Mouse (Mus musculus): ENCODE results near the gene Atf6. TPM values are rescaled to one million over a fixed set of nuclear protein-coding genes. Genes with fewer than 3 reads are reported as not detected.
A peak's percentile ranks its signal among the peaks of the same experiment; 100 is the strongest.

The Atf6 gene
- polyA plus RNA-seq, 2 experiments from 2014 or later, result 5.8 to 8.8 TPM

GRCm38 (mm10) chr1:170771437-170772003 lies 96.1 kb downstream of the Atf6 start:
- ATAC-seq, result no peak

DNA sequence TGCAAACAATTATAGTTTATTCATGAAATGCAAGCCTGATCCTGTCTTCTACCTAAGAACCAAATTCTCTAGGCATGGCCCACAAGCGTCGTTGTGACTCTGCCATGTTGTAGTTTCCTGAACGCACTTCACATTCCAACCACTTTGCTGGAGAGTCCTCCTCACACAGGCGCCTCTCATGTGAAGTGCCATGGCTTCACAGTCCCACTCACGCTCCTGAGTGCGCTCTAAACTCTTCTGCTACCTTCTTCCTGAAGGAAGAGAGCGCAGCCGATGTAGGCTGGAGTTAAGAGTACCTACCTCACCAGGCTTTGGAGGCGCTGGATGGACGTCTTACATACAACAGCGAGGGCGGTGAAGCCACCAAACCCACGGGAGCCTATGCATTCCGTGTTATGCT lies 96.9 kb downstream of the Atf6 start:
- ATAC-seq, result no peak

- peak; percentile 37 for ATAC-seq
Measured at GRCm38 (mm10) chr1:170766997-170767396, 100.6 kb downstream of the Atf6 start.

- no peak for ATAC-seq
Measured at GRCm38 (mm10) chr1:170764798-170765197, 102.8 kb downstream of the Atf6 start.

- ATAC-seq, result no peak
Measured at GRCm38 (mm10) chr1:170761634-170762033, 105.9 kb downstream of the Atf6 start.

- ATAC-seq, result no peak
Measured at GRCm38 (mm10) chr1:170753597-170753996, 114.0 kb downstream of the Atf6 start.

GRCm38 (mm10) chr1:170751797-170752196 lies 115.8 kb downstream of the Atf6 start:
- ATAC-seq, result no peak

- no peak for ATAC-seq
Measured at GRCm38 (mm10) chr1:170746523-170746922, 121.0 kb downstream of the Atf6 start.

- no peak for ATAC-seq
Measured at GRCm38 (mm10) chr1:170741497-170742246, 125.9 kb downstream of the Atf6 start.

DNA sequence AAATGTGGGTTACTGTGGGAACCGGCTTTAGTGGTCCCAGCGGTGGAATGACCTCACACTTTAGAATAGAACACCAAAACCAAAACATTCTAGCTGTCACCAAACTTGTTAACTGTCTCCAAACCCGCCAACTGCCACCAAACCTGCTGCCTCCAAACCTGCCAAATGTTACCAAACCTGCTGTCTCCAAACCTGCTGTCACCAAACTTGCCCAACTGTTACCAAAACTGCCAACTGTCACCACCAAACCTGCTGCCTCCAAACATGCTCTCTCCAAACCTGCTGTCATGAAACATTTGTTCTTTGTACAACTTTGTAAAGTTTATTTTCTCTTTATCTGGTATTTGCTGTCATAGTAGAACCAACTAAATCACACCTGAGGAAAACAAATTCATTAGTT lies 132.7 kb downstream of the Atf6 start:
- ATAC-seq, result no peak

- ATAC-seq, result no peak
Measured at GRCm38 (mm10) chr1:170732596-170732890, 135.0 kb downstream of the Atf6 start.

GRCm38 (mm10) chr1:170731865-170732595 lies 135.5 kb downstream of the Atf6 start:
- no peak for ATAC-seq

DNA sequence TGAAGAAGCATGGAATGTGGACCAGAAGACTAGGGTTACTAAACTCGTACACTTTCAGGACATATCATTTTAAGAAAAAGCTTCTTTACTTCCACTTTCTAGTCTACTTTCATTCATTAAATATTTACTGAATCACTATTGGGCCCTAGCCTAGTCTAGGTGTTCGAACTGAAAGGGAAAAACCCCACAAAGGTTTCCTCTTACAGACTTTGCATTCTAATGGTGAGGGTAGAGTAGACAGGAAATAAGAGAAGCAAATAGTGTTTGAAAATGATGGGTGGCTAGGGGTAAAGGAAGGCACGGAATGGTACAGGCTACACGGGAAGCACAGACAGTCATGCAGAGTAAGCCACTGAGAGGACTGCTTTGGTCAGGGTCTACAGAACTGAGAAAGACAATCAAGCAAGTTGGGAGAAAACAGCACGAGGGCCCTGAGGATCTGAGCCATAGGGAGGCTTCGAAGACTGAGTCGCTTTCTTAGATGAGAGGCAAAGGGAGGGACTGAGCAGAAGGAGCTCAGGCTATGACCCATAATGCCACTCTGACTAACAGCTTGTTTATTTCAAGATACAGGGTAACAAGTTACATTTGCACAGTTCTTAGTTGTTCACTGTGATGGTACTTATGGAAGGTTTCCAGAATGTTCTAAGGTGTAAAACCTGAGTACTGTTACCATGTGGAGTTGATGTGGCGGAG lies 138.2 kb downstream of the Atf6 start:
- ATAC-seq, result peak; percentile 99

- ATAC-seq, result no peak
Measured at GRCm38 (mm10) chr1:170728524-170728923, 139.0 kb downstream of the Atf6 start.

GRCm38 (mm10) chr1:170721560-170721959 lies 146.0 kb downstream of the Atf6 start:
- no peak for ATAC-seq

GRCm38 (mm10) chr1:170718133-170718810 lies 149.3 kb downstream of the Atf6 start:
- no peak for ATAC-seq

DNA sequence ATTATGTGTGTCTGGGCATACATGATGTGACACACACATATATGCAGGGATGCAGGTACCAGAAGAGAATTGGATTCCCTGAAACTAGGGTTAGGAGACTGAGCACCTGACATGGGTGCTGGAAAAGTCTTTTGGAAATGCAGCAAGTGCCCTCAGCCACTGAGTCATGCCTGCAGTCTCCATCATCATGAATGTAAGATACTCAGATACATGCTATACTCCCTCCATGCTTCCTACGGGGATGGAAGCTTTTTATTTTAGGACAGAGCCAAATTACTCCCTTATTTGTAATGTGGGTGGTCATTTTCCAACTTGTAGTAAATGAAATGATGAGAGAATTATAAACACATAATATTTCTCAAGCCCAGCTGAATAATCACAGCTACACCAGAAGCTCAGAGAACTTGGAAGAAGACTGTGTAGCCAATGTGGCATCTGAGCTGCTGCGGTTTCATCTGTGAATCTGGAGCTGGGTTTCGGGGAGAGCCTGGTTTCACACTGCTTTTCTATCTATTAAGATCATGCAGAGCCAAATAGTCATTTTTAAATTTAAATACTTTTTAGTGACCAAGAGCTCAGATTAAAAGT lies 150.2 kb downstream of the Atf6 start:
- no peak for ATAC-seq

- ATAC-seq, result no peak
Measured at GRCm38 (mm10) chr1:170711731-170712130, 155.8 kb downstream of the Atf6 start.

DNA sequence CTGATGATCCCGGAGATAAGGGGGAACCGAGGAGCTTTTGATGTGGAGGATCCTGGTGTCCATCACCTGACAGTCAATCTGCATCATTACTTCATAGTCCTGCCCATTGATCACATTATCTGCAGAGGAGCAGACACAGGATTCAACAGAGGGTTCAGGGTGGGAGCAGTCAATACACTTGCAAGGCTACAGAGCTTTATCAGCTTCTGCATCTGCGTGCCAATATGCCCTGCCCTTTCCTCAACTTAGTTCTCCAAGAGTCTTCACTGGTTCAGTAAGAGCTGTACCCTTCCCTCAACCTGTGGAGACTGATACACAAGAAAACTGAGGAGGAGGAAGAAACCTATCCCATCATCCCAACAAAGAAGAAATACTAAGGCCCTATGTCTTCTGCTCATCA lies 157.6 kb downstream of the Atf6 start:
- ATAC-seq, result no peak

DNA sequence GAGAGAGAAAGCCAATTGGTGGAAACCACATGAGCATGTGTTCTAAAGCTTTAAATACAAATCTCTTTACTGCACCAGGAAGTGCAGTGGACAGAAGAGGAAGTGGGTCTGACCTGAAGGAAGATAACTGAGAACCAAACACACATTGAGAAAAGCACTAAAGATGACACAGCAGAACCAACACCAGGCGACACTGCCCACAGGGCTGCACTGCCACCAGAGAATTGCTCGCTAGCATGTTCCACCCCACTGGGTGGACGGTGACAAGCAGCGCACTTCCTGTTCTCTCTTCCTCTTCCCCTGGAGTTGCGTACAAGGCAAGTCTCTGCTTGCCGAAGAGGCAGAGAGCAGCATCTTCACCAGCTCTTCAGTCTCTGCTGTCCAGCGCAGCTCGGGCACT lies 158.1 kb downstream of the Atf6 start:
- ATAC-seq, result peak; percentile 63

GRCm38 (mm10) chr1:170709034-170709433 lies 158.5 kb downstream of the Atf6 start:
- no peak for ATAC-seq

- ATAC-seq, result no peak
Measured at GRCm38 (mm10) chr1:170706046-170706445, 161.5 kb downstream of the Atf6 start.

Measured in CD4-positive, CD25-positive, alpha-beta regulatory T cell, adult 4 months (primary cell).